Mouse (Mus musculus) CD4-positive, CD25-positive, alpha-beta regulatory T cell, adult 4 months (primary cell): ENCODE measurements around the gene Cdc40. TPM values are rescaled to one million over a fixed set of nuclear protein-coding genes. Genes with fewer than 3 reads are reported as not detected.

ENCODE experiments used
- polyA plus RNA-seq, 2 experiments: library from polyadenylated mRNA; unstranded; fragments of 100-300 nt; shearing (Covaris generic); gene quantifications; one replicate each; pipeline ENCODE4 v1.2.1; 2017

Cdc40 gene
- polyA plus RNA-seq, 2 experiments from 2014 or later = 71.5 to 91.4 TPM

Other genes with a start within 250 kb of the Cdc40 start
- gene Mettl24, start 200.0 kb downstream of the Cdc40 start, polyA plus RNA-seq = under 1 TPM in 1 of 2 experiments, not detected in 1; 0.22 TPM
- gene Wasf1, start 164 bp upstream of the Cdc40 start, polyA plus RNA-seq = under 1 TPM in 1 of 2 experiments, not detected in 1; 0.12 TPM
- not detected for gene Gpr6, start 189.0 kb upstream of the Cdc40 start, polyA plus RNA-seq